Mouse (Mus musculus): Measurements from ENCODE around the gene Ahr. TPM values are rescaled to one million over a fixed set of nuclear protein-coding genes. Genes with fewer than 3 reads are reported as not detected.

Ahr gene
- 0.98 and 3.4 TPM in 2 replicates for polyA plus RNA-seq (2021; fragmentation: Nextera tagmentation)
- long read RNA-seq, experiment 1, full-length matches to known transcripts, result 6 of 9 reads
- long read RNA-seq, experiment 1, partial matches to known transcripts, result 0 of 9 reads
- long read RNA-seq, experiment 1, other reads (novel, unspliced or antisense), result 3 of 9 reads
- long read RNA-seq, experiment 2, partial matches to known transcripts, result 5 of 5 reads
- long read RNA-seq, experiment 2, other reads (novel, unspliced or antisense), result 0 of 5 reads

DNA sequence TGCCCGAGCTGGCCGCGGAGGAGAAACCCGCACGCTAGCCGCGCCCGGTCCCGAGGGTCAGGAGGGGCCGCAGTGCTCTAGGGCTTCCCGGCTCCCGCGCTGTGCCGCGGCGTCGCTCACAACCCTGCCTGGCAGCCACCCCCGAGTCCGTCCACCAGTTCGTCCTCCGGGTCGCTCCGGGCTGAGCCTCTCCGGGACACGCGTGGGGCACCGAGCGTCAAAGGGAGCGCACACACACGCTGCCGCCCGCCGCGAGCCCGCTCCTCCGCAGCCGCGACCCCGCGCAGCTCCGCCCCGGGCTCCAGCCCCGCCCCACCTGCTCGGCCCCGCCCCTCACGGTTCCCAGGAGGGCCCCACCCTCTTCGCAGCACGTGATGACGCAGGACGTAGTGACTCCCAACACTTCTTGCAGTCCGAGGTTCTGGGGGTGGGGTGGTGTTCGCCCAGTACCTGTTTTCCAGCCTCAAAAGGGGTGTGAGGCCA, at the start of gene Ahr:
Ahr (minus strand) TSS at position 285 of the 483 bp plus-strand sequence.

Measured in left cerebral cortex, adult 6 months (tissue).